Mouse (Mus musculus) stomach, embryonic 14.5 days (tissue): ENCODE data around the gene Mt1. TPM values are rescaled to one million over a fixed set of nuclear protein-coding genes. Genes with fewer than 3 reads are reported as not detected.
"Not testable (repeated sequence)": the region's sequence is repeated elsewhere in the genome, so short reads cannot be mapped to it uniquely, and the experiment has no call there.

Experiments
- ATAC-seq: fragments of 200-750 bp; cut with Nextera tagmentation; 2 replicates; pipeline ENCODE4 v1.8.0; 2017; ENCODE audit warnings: low read depth, moderate TSS enrichment; ENCODE audit not compliant: insufficient number of reproducible peaks, insufficient read depth, low FRiP score
- H3K27ac ChIP-seq: fragments of 300-500 bp; sonication (generic); 2 replicates; pipeline ENCODE4 v1.5.1; 2014; ENCODE audit warnings: mild to moderate bottlenecking, low read length, moderate library complexity, mixed read lengths
- H3K27me3 ChIP-seq: fragments of 300-500 bp; sonication (generic); 2 replicates; pipeline ENCODE4 v1.6.1; 2014; ENCODE audit warnings: low read length, control low read depth, mixed read lengths; ENCODE audit not compliant: control insufficient read depth, insufficient read depth
- H3K36me3 ChIP-seq: fragments of 300-500 bp; sonication (generic); 2 replicates; pipeline ENCODE4 v1.6.1; 2014; ENCODE audit warnings: mild to moderate bottlenecking, control low read depth, low read length, moderate library complexity, mixed read lengths; ENCODE audit not compliant: control insufficient read depth, insufficient read depth
- H3K4me1 ChIP-seq: fragments of 300-500 bp; sonication (generic); 2 replicates; pipeline ENCODE4 v1.6.1; 2014; ENCODE audit warnings: low read length, control low read depth, mixed read lengths; ENCODE audit not compliant: control insufficient read depth, insufficient read depth
- H3K4me2 ChIP-seq: fragments of 300-500 bp; sonication (generic); replicated peaks from 2 replicates; pipeline ENCODE4 v1.6.1; 2014; ENCODE audit warnings: low read depth, low read length, control low read depth
- H3K4me3 ChIP-seq: fragments of 300-500 bp; sonication (generic); 2 replicates; pipeline ENCODE4 v1.5.1; 2014; ENCODE audit warnings: low read depth, low read length, control low read depth
- H3K9ac ChIP-seq: fragments of 300-500 bp; sonication (generic); replicated peaks from 2 replicates; pipeline ENCODE4 v1.6.1; 2014; ENCODE audit warnings: low read depth, mild to moderate bottlenecking, control low read depth, low read length, moderate library complexity, mixed read lengths
- H3K9me3 ChIP-seq: fragments of 300-500 bp; sonication (generic); 2 replicates; pipeline ENCODE4 v1.6.1; 2016; ENCODE audit warnings: low read depth, low read length, control low read depth; ENCODE audit not compliant: control insufficient read depth
- WGBS: fragments of 180-500 bp; shearing (Covaris S2); extraction: QIAGEN DNeasy Blood & Tissue Kit; methylation state at CpG from one replicate; pipeline ENCODE4 v1.1.7; 2014; 5-methylcytosine and 5-hydroxymethylcytosine counted together
- polyA plus RNA-seq: library from polyadenylated mRNA; unstranded; fragments of >200 nt; fragmentation: Nextera tagmentation; extraction: Ambion mirVana; gene quantifications from 2 replicates; pipeline ENCODE4 v1.2.1, GENCODE M21; 2014

The Mt1 gene
- 888 and 910 TPM in 2 replicates for polyA plus RNA-seq

DNA sequence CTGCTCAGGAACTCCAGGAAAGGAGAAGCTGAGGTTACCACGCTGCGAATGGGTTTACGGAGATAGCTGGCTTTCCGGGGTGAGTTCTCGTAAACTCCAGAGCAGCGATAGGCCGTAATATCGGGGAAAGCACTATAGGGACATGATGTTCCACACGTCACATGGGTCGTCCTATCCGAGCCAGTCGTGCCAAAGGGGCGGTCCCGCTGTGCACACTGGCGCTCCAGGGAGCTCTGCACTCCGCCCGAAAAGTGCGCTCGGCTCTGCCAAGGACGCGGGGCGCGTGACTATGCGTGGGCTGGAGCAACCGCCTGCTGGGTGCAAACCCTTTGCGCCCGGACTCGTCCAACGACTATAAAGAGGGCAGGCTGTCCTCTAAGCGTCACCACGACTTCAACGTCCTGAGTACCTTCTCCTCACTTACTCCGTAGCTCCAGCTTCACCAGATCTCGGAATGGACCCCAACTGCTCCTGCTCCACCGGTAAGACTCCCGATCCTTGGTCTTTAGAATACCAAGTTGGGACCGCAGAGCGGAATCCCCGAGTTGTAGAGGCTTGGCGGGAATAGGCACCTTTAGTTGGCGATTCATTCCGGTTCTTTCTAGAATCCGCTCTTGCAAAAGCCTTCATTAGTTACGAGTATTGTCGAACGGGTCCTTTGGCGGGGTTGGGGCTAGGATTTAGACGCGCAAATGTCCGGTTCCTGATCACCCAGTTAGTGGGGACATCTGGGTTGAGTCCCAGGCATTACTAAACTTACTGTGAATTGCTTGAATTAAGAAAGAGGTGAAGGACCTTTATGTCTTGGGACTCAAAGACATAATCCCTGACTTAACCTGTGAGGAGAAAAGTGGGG, at the start of gene Mt1:
Mt1 (plus strand) TSS at position 226 of the 856 bp plus-strand sequence.
- WGBS: under 1% methylated on average over 50 of the region's 50 CpGs
- Histone ChIP-seq H3K9ac (peak within 1 kb of the TSS; percentile 47), H3K4me3 (peak within 1 kb of the TSS; percentile 44), H3K36me3 (no peaks in the 10 kb centered on the region), H3K4me1 (peaks cover 15% of the 10 kb centered on the region; the same call in 1 of the 2 replicates), H3K27ac (peak within 1 kb of the TSS; percentile 78), H3K4me2 (peak within 1 kb of the TSS; percentile 80), H3K27me3 (peaks cover 27% of the 10 kb centered on the region), H3K9me3 (no peaks in the 10 kb centered on the region)
- peak; percentile 92 for ATAC-seq

DNA sequence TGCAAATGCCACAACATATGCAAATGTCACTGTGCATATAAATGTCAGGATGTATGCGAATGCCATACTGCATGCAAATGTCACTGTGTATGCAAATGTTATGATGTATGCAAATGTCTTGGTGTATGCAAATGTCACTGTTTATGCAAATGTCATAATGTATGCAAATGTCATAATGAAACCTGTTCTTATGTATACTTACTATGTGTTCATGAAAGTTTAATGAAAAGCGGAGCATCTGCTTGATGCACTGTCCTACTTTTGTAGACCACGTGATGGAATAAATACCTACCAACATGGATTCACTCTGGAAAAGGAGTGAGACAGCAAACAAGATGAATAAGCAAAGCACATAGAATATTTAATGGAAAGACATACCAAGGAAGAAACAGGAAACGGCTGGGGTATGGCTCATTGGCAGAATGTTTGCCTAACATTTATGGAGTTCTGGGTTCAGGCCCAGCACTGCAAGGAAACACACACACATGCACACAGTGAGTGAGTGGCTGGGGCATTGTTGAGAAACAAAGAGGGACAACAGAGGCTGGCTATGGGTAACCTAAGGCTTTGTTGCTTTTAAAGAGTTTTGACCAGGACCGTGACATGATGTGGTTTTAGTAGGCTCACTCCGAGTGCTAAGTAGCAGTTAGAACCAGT, 49.6 kb upstream of the Mt1 start:
- no peak overlapping the region for H3K4me2 ChIP-seq
- H3K27me3 ChIP-seq: no peaks in the 10 kb centered on the region
- no peak overlapping the region for H3K4me3 ChIP-seq
- H3K27ac ChIP-seq: no peak overlapping the region
- H3K4me1 ChIP-seq: no peaks in the 10 kb centered on the region
- WGBS: 82% methylated on average over 6 of the region's 6 CpGs
- no peaks in the 10 kb centered on the region for H3K36me3 ChIP-seq
- no peaks in the 10 kb centered on the region for H3K9me3 ChIP-seq
- ATAC-seq: no peak
- H3K9ac ChIP-seq: no peak overlapping the region

DNA sequence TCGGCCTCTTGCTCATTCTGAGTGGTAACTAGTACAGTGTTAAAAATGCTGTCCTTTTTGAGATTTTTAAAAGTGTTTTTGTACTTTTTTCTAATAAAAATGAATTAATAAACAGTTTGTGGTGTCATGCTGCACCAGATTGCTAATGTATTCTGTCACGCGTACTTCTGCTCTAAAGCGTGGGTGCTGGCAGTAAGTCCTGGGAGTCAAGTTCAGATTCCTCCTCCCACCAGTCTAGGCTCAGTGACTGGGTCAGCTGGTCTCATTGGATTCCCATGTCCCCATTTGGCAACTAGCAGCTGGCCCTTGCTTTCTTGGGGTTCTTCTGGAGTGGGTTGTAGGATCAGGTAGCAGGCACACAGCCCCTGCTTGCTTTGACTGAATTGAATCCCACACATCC, 48.8 kb upstream of the Mt1 start:
- Histone ChIP-seq H3K9ac (no peak overlapping the region), H3K4me2 (no peak overlapping the region), H3K27ac (no peak overlapping the region), H3K4me1 (no peaks in the 10 kb centered on the region), H3K27me3 (no peaks in the 10 kb centered on the region), H3K9me3 (no peaks in the 10 kb centered on the region), H3K4me3 (no peak overlapping the region), H3K36me3 (no peaks in the 10 kb centered on the region)
- 90% methylated on average over 4 of the region's 4 CpGs for WGBS
- no peak for ATAC-seq

DNA sequence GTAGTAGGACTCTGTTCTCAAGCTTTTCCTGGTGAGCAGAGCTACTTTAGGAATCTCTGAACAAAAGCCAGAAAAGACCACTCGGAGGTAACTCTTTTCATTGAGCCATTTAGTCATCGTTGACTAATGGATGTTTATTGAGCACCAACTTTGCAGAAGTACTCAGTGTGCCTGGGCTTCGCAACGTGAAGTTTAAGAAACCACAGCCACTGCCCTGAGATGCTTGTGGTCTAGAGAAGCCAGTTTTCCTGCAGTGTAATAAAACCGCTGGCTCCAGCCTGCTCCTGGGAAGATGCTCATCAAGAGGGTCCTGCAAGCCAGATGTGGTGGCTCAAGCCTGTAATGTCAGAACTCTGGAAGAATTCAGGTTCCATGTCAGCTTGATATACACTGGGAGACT, 46.8 kb upstream of the Mt1 start:
- no peak for ATAC-seq
- no peaks in the 10 kb centered on the region for H3K9me3 ChIP-seq
- WGBS: 64% methylated on average over 5 of the region's 5 CpGs
- H3K4me2 ChIP-seq: no peak overlapping the region
- no peak overlapping the region for H3K27ac ChIP-seq
- H3K4me1 ChIP-seq: no peaks in the 10 kb centered on the region
- H3K4me3 ChIP-seq: no peak overlapping the region
- no peak overlapping the region for H3K9ac ChIP-seq
- H3K27me3 ChIP-seq: no peaks in the 10 kb centered on the region
- H3K36me3 ChIP-seq: no peaks in the 10 kb centered on the region

DNA sequence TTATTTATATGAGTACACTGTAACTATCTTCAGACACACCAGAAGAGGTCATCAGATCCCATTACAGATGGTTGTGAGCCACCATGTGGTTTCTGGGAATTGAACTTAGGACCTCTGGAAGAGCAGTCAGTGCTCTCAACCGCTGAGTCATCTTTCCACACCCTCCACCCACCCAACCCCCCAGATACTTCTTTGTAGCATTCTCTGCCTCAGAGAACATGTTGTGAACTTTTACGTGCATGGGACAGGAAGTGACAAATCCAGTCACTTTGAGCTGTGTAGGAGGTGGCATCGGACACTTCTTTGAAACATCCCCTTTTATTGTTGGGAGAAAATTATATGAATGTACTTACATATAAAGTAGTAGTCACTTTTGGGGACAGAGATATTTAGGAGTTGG, 44.3 kb upstream of the Mt1 start:
- not testable (repeated sequence) for H3K9ac ChIP-seq, H3K4me3 ChIP-seq, H3K4me2 ChIP-seq, ATAC-seq, H3K27ac ChIP-seq, H3K27me3 ChIP-seq, H3K9me3 ChIP-seq, H3K4me1 ChIP-seq, H3K36me3 ChIP-seq
- WGBS: 47% methylated on average over 3 of the region's 3 CpGs

DNA sequence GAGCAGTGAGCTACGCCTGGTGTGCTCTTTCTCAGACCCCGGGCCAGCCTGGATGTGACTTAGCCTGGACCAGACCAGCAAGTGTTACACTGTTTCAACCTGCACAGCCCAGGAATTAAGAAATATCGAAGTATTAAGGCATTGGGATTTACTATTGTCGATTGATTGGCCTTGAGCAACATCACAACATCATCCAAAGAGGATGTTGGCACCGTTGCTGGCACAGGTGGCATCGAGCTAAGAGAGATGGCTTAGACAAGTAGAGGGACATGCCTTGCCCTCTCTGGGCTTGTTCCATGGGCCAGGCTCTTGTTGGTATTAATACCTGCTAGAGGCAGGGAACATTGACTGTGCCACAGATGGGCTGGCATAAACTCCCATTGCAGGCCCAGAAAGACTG, 43.3 kb upstream of the Mt1 start:
- H3K27ac ChIP-seq: no peak overlapping the region
- WGBS: 89% methylated on average over 6 of the region's 6 CpGs
- H3K9ac ChIP-seq: no peak overlapping the region
- H3K36me3 ChIP-seq: no peaks in the 10 kb centered on the region
- H3K4me1 ChIP-seq: no peaks in the 10 kb centered on the region
- ATAC-seq: no peak
- no peak overlapping the region for H3K4me2 ChIP-seq
- H3K4me3 ChIP-seq: no peak overlapping the region
- no peaks in the 10 kb centered on the region for H3K9me3 ChIP-seq
- H3K27me3 ChIP-seq: no peaks in the 10 kb centered on the region

DNA sequence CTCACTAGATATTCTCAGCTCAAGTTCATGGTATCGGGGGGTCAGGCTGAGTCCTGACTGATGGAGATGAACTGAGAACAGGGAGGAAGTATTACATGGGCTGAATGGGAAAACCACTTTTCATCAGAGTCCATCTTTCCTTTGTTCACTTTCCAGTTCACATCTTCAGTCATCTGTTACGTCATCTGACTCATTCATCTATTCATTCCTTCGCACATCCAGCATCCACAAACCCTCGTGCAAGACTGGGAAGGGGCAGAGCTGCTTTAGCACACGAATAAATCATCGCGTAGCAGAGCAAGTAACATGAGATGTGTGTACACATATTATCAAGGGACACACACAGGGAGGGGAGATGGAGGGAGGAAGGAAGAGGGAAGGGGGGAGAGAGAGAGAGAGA, 42.7 kb upstream of the Mt1 start:
- no peak overlapping the region for H3K4me3 ChIP-seq
- H3K9ac ChIP-seq: no peak overlapping the region
- H3K4me1 ChIP-seq: no peaks in the 10 kb centered on the region
- H3K27me3 ChIP-seq: no peaks in the 10 kb centered on the region
- H3K9me3 ChIP-seq: no peaks in the 10 kb centered on the region
- no peak overlapping the region for H3K4me2 ChIP-seq
- H3K27ac ChIP-seq: no peak overlapping the region
- 58% methylated on average over 7 of the region's 7 CpGs for WGBS
- H3K36me3 ChIP-seq: no peaks in the 10 kb centered on the region
- ATAC-seq: no peak

DNA sequence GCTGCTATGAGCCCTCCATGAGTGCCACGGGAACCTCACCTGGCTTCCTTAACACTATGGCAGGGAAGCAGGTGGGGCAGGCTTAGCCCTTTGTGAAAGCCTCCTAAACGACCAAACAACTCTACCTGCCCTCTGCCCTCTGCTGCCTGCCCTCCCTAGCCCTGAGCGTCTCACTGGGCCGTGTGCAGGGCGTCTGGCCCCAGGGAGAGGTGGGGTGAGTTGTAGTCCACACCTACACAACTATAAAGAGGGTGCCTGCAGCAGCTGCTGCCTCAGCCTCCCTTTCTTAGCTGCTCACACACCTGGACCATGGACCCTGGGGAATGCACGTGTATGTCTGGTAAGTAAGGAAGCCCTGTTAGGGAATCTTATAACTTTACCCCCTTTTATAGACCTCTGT, 41.9 kb upstream of the Mt1 start, which contains the start of gene Mt4:
Mt4 (plus strand) TSS at position 265 of the 400 bp plus-strand sequence.
- Histone ChIP-seq H3K4me1 (no peaks in the 10 kb centered on the region), H3K36me3 (no peaks in the 10 kb centered on the region), H3K27ac (no peak within 1 kb of the TSS), H3K9ac (no peak within 1 kb of the TSS), H3K9me3 (no peaks in the 10 kb centered on the region), H3K4me3 (no peak within 1 kb of the TSS), H3K4me2 (no peak within 1 kb of the TSS), H3K27me3 (no peaks in the 10 kb centered on the region)
- no peak for ATAC-seq
- WGBS: 37% methylated on average over 6 of the region's 6 CpGs
